Mouse (Mus musculus): ENCODE measurements around the gene Klk8.
A peak's percentile ranks its signal among the peaks of the same experiment; 100 is the strongest.

Klk8 gene

GRCm38 (mm10) chr7:43797333-43797769 is at the start of gene Klk8:
TSS of gene Klk8 (plus strand) at chr7:43797577.
- peak; percentile 23 for DNase-seq (ENCODE audit: low read depth)

DNA sequence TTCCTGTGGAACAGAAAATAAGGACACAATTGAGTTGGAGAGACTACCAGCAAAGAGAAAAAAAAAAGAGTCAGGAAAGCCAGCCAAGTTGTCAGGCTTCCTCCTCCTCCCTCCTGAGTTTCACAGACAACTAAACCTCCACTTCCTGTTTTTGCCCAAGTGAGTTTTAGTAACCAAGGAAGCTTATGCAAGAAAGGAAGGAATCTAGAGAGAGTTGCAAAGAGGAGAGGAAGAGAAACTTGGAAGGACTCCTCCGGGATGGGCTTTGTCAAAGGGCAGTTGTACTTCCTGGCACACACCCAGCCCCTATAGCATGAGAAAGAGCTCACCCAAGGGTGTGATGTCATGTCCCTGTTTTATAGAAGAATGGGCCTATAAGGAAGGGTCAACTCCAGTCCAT is 49.6 kb upstream of the Klk8 start:
- peak; percentile 8 for DNase-seq (ENCODE audit: low read depth)

DNA sequence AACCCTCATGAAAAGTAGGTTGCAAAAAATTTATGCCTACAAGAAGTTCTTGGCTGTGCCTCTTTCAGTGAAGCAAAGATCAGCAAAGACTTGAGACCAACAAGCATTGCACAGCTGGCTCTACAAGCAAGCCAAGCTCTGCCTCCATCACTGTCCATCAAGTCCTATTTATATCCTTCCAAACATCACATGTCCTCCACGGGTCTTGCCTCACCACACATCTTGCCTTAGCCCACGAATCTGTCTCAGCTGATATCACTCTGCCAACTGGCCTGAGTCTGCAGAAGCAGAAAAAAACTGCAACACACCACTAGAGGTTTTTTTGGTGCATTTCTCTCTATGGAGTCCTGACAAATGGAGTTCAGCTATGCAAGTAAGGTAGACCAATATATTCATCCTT is 44.6 kb upstream of the Klk8 start:
- DNase-seq (ENCODE audit: low read depth): no peak

- DNase-seq (ENCODE audit: low read depth): no peak
Observed at GRCm38 (mm10) chr7:43766484-43766883, 30.9 kb upstream of the Klk8 start.

DNA sequence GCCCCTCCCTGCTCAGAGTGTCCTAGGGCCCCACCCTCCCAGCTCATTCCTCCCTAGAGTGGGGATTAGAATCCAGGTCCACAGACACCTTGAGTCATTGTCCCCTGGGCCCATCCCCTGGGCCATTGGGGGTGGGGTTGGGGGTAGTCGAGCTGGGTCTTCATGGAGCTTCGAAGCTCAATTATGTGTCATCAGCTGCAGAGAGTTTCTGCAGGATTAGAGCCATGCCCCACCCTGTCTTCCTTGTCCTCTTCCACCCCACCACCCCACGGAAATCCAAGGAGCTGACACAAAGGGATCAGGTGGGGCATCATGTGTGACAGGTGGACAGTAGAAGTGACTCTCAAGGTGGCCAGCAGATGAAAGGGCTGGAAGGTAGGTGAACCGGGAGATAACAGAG is 28.8 kb upstream of the Klk8 start, which contains the start of gene Klk12:
TSS of gene Klk12 (plus strand) at position 301 of the 400 bp plus-strand sequence.
- DNase-seq (ENCODE audit: low read depth): no peak

- no peak for DNase-seq (ENCODE audit: low read depth)
Observed at GRCm38 (mm10) chr7:43769636-43770035, 27.7 kb upstream of the Klk8 start.

DNA sequence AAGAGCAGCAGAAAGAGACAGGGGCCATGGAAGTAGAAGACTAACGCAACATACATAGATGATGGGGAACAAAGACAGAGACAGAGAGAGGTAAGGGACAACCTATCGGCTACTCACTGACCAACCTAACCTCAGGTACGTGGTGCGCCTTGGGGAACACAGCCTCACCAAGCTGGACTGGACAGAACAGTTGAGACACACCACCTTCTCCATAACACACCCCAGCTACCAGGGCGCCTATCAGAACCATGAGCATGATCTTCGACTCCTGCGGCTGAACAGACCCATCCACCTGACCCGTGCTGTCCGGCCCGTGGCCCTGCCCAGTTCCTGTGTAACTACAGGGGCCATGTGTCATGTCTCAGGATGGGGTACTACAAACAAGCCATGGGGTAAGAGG is 26.7 kb upstream of the Klk8 start:
- DNase-seq (ENCODE audit: low read depth): no peak

GRCm38 (mm10) chr7:43771916-43772315 is 25.5 kb upstream of the Klk8 start:
- no peak for DNase-seq (ENCODE audit: low read depth)

- DNase-seq (ENCODE audit: low read depth): no peak
Observed at GRCm38 (mm10) chr7:43772901-43773300, 24.5 kb upstream of the Klk8 start.

DNA sequence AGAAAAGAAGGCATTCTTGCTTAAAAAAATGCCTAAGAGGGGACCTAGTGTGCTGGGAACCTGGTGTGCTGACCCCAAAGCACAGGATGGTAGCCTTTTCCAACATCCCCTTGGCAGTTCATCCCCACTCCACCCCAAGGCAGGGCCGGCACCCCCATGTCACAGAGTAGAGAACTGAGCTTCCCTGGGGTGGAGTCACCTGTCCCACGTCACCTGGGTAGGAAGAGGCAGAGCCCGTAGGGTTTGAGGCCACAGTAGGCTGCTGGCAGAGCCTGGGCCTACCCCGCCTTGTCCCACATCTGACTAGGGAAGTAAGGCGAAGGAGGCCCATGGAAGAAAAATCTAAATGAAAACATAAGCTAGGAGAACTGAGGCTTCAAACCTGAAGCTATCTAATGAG is 23.0 kb upstream of the Klk8 start, which contains the start of gene Klk11:
TSS of gene Klk11 (plus strand) at position 241 of the 400 bp plus-strand sequence.
- DNase-seq (ENCODE audit: low read depth): no peak

DNA sequence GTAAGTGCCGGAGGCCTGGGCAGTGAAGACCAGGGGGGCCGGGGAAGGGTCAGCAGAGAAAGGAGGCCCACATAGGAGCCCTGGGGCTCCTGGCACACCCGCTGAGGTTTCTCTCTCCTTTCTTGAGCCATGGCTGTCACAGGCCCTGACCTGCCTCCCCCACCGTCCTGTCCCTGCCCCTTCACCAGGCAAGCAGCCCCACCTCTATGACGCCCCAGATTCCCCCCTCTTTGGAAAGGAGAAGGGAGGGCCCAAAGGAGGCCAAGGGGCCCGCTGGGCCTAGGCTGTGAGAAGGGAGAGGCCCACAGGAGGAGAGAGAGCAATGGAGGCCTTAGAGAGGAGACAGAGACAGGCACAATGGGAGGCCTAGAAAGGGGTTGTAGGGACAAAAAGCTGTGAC is 22.6 kb upstream of the Klk8 start:
- no peak for DNase-seq (ENCODE audit: low read depth)

- no peak for DNase-seq (ENCODE audit: low read depth)
Observed at GRCm38 (mm10) chr7:43775311-43776057, 21.9 kb upstream of the Klk8 start.

DNA sequence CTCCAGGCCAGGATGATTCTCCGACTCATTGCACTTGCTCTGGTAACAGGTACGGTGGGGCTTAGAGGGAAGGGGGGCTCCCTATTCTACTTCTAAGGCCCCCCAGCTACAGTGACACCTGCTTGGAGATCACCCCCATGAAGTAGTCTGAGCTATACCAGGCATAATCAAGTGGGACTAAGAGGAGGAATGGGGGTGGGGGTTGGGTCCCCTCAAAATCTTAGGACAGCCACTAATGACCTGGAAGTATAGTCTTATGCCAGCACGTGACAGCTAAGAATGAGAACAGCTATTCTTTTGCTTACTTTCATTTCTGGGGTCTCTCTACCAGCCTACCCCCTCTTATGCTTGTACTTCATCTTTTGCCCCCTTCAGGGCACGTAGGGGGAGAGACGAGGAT is 20.9 kb upstream of the Klk8 start:
- no peak for DNase-seq (ENCODE audit: low read depth)

DNA sequence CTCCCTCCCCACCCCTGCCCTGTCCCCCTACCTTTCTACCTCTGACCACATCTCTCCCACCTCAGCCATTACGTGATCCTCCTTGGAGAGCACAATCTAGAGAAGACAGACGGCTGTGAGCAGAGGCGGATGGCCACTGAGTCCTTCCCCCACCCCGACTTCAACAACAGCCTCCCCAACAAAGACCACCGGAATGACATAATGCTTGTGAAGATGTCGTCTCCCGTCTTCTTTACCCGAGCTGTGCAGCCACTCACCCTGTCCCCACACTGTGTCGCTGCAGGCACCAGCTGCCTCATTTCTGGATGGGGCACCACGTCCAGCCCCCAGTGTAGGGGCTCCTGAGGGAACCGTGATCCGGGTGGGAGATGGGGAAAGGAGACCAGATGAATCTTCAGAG is 20.0 kb upstream of the Klk8 start:
- DNase-seq (ENCODE audit: low read depth): no peak

DNA sequence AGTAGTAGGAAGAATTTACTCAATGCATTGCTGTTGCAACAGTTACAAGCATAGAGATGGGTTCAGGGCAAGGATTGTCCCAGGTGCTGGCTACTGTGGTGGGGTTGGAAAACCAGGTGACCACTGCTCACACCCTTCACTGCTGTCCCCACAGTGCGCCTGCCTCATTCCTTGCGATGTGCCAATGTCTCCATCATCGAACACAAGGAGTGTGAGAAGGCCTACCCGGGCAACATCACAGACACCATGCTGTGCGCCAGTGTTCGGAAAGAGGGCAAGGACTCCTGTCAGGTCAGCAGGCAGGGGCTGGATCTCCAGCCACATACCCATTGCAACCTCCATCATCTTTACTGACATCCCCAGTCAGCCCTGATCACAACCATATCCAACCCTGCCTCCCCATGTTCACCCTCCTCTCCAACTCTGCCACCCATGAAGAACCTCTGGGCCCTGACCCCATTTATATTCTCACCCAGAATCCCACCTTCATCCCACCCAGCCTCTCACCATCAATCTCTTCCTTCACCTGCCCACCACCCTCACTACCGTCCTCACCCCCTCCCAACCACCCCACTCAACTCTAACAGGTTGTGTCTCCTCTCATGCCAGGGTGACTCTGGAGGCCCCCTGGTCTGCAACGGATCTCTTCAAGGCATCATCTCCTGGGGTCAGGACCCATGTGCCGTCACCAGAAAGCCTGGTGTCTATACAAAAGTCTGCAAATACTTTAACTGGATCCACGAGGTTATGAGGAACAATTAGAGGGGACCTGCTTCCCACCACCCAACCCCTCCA is 19.0 kb upstream of the Klk8 start:
- DNase-seq (ENCODE audit: low read depth): no peak

DNA sequence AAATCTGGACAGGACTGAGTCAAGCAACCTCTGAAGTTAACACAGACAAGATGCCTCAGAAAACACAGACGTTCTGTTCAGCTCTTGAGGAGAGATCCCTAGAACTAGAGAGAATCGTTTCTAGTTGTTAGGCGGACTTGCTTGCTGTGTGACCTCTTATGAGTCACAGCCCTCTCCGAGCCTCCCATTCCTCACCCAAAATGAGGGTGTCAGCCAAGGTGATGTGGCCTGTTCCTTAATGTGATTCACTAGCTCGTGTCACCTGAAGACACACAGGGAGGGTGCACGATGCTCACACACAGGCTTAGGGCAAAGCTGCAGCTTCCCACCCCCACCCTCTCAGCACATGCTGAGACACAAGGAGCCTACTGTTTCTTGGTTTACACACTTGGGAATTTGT is 17.1 kb upstream of the Klk8 start:
- no peak for DNase-seq (ENCODE audit: low read depth)

DNA sequence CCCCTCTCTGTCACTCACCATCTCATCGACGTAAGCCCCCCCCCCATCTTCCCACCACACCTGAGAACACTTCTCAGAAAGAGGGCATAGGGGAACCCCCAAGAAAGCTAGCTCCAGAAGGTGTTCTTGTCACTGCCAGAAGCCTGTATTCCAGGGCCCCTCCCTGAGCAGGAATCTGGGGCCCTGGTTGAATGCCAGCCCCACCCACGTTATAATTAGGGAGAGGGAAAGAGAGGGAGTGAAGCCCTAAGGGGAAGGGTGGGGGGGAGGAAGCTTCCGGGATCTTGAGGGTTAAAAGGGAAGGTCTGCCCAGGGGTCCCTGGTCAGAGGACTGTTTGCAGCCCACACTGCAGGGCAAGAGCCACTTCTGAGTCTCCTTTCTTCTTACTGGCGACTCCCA is 16.6 kb upstream of the Klk8 start, which contains the start of gene Klk10:
TSS of gene Klk10 (plus strand) at position 290 of the 400 bp plus-strand sequence.
- DNase-seq (ENCODE audit: low read depth): no peak

- DNase-seq (ENCODE audit: low read depth): no peak
Observed at GRCm38 (mm10) chr7:43781541-43781940, 15.8 kb upstream of the Klk8 start.

DNA sequence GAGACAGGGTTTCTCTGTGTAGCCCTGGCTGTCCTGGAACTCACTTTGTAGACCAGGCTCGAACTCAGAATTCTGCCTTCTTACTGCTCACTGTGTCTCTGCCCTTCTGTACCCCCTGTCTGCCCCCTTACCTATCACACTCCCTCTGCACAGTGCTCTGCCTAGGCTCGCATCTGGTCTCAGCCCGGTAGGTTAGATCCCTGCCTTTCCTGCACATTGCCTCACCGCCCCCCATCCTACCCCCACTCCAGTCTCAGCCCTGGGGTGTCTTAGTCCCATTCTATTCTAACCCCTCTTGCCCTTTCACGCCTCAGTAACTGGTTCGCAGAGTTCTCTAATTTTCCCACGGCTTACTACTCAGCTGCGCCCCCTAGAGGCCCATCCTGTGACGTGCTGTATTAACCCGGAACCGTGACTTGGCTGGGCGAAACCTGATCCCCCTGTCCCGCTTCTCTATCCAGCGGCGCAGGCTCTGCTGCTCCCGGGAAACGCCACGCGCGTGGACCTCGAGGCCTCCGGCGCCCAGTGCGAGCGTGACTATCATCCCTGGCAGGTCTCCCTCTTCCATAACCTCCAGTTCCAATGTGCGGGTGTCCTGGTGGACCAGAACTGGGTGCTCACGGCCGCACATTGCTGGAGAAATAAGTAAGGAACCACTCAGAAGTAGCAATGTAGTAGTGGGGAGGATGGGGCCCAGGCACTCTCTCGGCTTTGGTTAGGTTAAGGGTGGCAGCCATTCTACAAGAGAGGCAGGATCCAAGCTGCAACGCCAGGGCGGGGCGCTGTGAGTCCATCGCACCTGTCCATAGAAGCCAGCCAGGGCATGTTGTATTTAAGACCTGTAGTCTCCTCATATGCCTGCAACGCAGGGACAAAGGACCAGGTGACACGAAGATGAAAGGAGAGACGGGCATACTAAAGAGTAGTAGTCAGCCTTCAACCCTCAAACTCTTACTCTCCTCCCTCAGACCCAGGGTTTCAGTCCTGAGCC is 14.8 kb upstream of the Klk8 start:
- peak; percentile 78 for DNase-seq (ENCODE audit: low read depth)

DNA sequence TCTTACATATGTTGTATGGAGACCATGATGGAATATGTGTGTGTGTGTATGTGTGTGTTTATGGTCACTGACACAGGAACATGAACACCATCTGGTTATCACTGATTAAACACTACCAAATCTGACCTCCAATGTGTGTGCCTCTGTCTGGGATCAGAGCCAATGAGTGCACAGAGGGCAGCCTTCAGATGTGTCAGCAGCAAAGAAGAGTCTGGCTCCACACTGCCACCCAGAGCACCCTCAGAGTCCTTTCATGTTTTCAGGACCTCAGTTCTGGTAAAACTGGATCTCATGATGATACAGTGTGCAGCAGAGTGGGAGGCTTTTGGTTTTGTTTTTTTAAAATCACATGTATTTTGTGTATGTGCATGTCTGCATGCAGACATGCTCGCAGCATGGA is 12.1 kb upstream of the Klk8 start:
- no peak for DNase-seq (ENCODE audit: low read depth)

DNA sequence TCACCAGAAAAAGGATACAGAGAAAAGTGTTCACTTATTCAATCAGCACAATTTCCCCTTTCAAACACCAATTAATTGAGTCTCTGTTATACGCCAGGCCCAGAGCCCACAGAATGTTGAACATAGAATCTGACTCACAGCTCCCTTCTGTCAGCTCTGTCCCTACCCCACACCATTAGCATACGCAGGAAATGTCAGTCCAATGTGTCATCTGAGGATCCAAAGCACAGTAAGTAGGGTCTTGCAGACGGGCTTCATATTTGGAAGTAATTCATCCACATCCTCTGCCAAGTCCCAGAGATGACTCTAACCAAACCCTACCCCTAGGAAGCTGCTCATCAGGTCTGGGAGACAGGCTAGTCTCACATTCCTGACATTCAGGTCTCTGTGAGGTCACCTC is 9.3 kb upstream of the Klk8 start:
- no peak for DNase-seq (ENCODE audit: low read depth)

- no peak for DNase-seq (ENCODE audit: low read depth)
Observed at GRCm38 (mm10) chr7:43789295-43789694, 8.1 kb upstream of the Klk8 start.
